Mouse (Mus musculus) left cerebral cortex, postnatal 25 days (tissue): ENCODE results near the gene Zpr1. TPM values are rescaled to one million over a fixed set of nuclear protein-coding genes. Genes with fewer than 3 reads are reported as not detected.

Source experiments
- DNase-seq, 2 experiments: peaks; one replicate each; pipeline ENCODE4 v3.0.0; 2022; ENCODE audit warnings: low spot score in 2 of 2, mixed read lengths in 1 of 2
- intact Hi-C: fragments of 180-260 bp; cut with DNase I; formaldehyde crosslinking; loops from one replicate; pipeline ENCODE4 v1.15.1; 2025
- total RNA-seq, 2 experiments: library from RNA; stranded (reverse); gene quantifications; 2 replicates each; pipeline ENCODE4 v1.2.3; 2021

Gene Zpr1
- total RNA-seq, 2 experiments from 2014 or later: 31.9 to 34.1 TPM

GRCm38 (mm10) chr9:46326694-46327405 is 54.0 kb downstream of the Zpr1 start:
- no peak for DNase-seq
- intact Hi-C loops: no loop called here

DNA sequence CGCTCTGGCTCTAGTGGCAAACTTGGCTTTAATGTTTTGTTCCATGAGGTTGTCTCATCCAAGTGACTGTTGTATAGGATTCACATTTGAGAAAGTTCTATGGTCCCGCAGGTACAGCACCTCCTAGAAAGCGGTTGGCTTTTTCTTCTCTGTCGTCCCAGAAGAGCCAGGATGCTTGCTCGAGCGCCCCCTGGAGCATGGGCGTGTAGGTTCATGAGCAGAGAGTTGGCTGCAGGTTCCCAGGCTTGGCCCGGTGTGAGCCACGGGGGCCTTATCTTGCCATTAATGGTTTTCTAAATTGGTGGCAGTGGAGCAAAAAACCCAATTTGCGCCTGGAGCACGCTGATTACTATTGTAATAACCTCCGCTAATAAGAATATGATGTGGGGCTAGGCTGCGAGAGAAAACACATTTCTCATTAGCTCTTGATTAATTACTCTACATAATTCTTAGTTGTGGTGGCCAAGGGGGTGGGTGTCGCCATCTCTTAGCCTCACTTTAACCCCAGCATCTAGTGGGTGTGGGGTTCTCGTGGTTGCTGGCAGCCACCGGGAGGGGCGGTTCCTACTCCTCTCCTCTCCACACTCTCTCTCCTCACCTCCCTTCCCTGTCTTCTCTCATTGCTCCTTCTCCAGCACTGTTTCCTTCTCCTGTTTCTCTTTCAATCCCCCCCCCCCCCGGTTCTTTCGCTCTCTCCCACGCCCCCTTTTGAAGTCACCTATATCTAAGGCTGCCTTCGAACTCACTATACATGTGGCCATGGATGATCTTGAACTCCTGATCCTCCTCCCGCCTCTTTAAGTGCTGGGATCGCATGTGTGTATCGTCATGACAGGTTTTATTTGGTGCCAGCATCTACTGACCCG is 55.1 kb downstream of the Zpr1 start:
- intact Hi-C loops: no loop called here
- no peak for DNase-seq

DNA sequence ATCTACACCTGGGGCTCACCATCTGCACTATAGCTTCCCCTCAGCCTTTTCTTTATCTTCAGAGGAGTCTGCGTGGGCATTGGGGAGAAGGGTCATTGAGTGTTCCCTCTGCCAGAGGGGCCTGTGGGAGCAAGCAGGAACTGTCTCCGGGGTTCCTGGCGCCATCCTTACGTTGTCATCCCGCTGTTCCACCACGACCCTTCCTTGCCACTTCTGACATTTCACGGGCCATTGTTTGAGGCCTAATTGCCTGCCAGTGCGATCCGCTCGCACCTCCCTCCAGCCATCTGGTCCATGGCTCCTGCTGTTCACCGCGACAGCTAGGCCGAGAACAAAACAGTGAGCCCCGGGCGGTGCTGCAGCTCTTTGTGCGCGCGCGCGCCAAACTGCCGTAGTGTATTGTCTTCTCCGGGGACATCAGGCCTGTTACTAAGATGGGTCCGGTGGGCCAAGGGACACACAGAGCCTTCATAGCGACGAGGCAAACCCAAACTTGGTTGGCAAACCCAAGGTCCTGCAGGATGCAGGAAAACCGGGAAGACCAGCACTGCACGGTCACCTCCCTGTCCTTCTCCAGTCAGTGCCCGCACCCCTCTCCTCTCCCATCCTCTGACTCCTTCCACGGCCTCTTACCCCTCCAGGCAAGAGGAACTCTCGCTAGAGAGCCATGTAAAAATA is 55.8 kb downstream of the Zpr1 start:
- intact Hi-C loops: no loop called here
- DNase-seq: peak; percentile 68

DNA sequence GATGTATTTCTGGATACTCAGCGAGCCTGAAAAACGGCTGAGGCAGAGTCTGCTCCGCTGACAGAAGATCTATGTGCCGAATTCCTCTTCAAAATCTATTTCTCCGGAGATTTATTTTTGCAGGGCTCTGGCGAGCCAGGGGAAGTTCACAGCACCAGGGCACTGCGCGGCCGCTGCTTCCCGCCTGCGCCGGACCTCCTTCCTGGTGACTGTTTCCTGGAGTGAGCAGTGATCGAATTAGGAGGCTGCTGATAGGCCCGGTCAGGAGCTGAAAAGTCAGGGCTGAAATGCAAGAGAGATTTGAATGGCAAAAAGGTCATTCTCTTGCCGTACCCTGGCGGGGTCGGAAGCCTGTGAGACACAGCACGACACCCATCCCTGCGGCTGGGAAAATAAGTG is 56.4 kb downstream of the Zpr1 start:
- DNase-seq: no peak
- intact Hi-C loops: no loop called here

DNA sequence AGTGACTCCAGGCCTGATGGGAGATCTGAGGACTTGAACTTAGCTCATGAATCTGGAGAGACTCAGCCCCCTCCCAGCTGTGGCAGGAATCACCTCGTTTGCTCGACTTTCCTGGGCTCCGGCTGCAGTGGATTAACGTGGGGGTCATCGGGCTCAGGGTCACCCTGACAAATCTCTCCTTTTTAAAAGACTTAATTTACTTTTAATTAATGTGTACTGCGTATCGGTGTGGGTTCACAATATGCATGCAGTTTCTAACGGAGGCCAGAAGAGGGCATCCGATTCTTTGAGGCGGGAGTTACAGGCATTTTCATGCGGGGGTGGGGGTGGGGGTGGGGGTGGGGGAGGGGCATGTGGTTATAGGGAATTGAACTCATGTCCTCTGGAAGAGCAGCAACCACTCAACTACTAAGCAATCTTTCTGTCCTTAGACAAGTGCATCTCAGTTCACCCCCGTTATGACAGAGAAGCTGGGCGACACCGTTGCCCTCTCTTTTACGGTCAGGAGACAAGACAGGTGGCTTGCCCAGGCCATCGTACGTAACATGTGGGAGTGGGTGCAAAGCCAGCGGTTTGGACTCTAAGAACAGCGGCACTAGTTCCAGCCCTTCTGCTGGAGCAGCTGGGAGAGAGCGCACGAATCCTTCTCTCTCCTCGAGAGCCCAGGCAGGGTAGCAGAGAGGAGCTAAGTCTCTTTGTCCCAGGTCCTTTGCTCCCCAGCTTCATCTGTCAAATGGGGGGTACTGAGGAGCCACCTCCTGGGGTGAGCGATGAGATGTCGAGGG is 57.1 kb downstream of the Zpr1 start:
- DNase-seq: no peak
- intact Hi-C loops: no loop called here

DNA sequence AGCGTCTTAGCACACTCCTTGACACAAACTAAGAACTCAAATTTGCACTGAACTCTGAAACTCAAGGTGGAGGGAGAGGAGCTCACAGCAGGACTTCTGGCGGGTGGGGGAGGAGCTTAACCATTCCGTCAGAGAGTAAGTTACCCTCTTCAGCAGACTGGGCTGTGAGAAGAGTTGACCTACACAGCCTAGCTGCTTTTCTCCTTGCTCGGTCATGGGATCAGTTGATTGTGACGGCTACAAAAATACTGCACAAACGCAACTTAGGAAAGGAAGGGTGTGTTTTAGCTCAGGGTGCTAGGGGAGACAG is 57.7 kb downstream of the Zpr1 start:
- intact Hi-C loops: no loop called here

GRCm38 (mm10) chr9:46331301-46331700 is 58.4 kb downstream of the Zpr1 start:
- intact Hi-C loops: no loop called here

More for the DNA sequence above, 57.7 kb downstream of the Zpr1 start:
- DNase-seq: no peak

More at GRCm38 (mm10) chr9:46331301-46331700, 58.4 kb downstream of the Zpr1 start:
- no peak for DNase-seq

Other genes starting within 250 kb of the Zpr1 start
- not detected for gene Apoa1, start 44.5 kb upstream of the Zpr1 start, total RNA-seq
- gene Apoc3, start 37.4 kb upstream of the Zpr1 start, total RNA-seq: 1 to 10 TPM; 1.2 to 1.6 TPM
- not detected for gene Apoa4, start 32.4 kb upstream of the Zpr1 start, total RNA-seq
- not detected for gene Apoa5, start 4.4 kb upstream of the Zpr1 start, total RNA-seq
- gene Bud13, start 9.9 kb downstream of the Zpr1 start, total RNA-seq: 10 to 100 TPM; 11.2 to 11.5 TPM
- gene 4931429L15Rik, start 46.9 kb downstream of the Zpr1 start, total RNA-seq: not detected